Mouse (Mus musculus) brain, embryonic 14.5 days (tissue): Measurements from ENCODE around the gene Tex19.2.

ENCODE experiments used
- CTCF ChIP-seq: fragments of 200-500 bp; IDR thresholded peaks from 2 replicates; pipeline ENCODE4 v1.5.1; 2012; ENCODE audit warnings: inconsistent platforms, mild to moderate bottlenecking, moderate library complexity, borderline replicate concordance; ENCODE audit not compliant: insufficient read depth, insufficient read length; ENCODE audit errors: extremely low read depth
- POLR2A ChIP-seq: fragments of 200-500 bp; IDR thresholded peaks from 2 replicates; pipeline ENCODE4 v1.6.1; 2012; ENCODE audit warnings: mild to moderate bottlenecking, inconsistent platforms, borderline replicate concordance; ENCODE audit not compliant: poor library complexity, insufficient read depth, insufficient read length, severe bottlenecking; ENCODE audit errors: extremely low read depth

GRCm38 (mm10) chr11:121082250-121082649 is 36.2 kb downstream of the Tex19.2 start:
- TF ChIP-seq POLR2A (no peak), CTCF (no peak)
